Mouse (Mus musculus) lung, postnatal 0 days (tissue): ENCODE measurements around the gene Sema3b.

Experiments used
- CTCF ChIP-seq: IDR thresholded peaks from 2 replicates; pipeline ENCODE4 v1.5.1; 2016; ENCODE audit warnings: antibody characterized with exemption, mild to moderate bottlenecking
- EP300 ChIP-seq: IDR thresholded peaks from 2 replicates; pipeline ENCODE4 v1.6.1; 2016; ENCODE audit warnings: antibody characterized with exemption, mild to moderate bottlenecking, control low read depth

GRCm38 (mm10) chr9:107620954-107621353 lies 11.9 kb upstream of the Sema3b start:
- TF ChIP-seq CTCF: no peak
- TF ChIP-seq EP300: no peak
